Mouse (Mus musculus): Measurements from ENCODE around the gene Obsl1.

DNA sequence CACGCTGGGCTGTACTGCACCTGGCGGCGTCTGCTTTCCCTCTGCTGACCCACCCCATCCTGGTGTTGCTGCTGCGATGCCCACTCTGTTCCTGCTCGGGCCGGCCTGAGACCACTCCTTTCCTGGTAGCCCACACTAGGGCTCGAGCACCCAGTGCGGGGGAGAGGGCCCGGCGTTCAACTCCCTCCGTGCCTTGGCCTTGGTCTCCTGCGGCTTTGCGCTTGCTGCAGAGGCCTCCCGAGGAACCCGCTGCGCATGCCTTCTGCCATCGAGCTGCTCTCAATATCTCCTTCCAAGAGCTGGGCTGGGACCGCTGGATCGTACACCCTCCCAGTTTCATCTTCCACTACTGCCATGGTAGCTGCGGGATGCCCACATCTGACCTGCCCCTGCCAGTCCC lies 3.3 kb upstream of the Obsl1 start:
- TF ChIP-seq CTCF (IDR thresholded peaks at IDR 0.05; ENCODE audit: low read depth) (no peak), EP300 (IDR thresholded peaks at IDR 0.05; ENCODE audit: low read depth) (no peak)

Measured in liver, embryonic 14.5 days (tissue).